Mouse (Mus musculus): ENCODE results near the gene Acap2. TPM values are rescaled to one million over a fixed set of nuclear protein-coding genes. Genes with fewer than 3 reads are reported as not detected.

Gene Acap2
- total RNA-seq, 1 experiment = 23.4 TPM

GRCm38 (mm10) chr16:31059730-31060129 lies 141.3 kb downstream of the Acap2 start:
- H3K4me3 ChIP-seq (ENCODE audit: insufficient read depth in 1 of 2, low read depth in 1 of 2, low read length in 2 of 2, poor library complexity in 1 of 2, severe bottlenecking in 1 of 2) = no peak overlapping the region
- TF ChIP-seq ZNF384 (IDR thresholded peaks at IDR 0.05; ENCODE audit: low read depth, low read length) (no peak), ZC3H11A (IDR thresholded peaks at IDR 0.05; ENCODE audit: borderline replicate concordance, low read depth, low read length) (no peak), MAFK (IDR thresholded peaks at IDR 0.05; ENCODE audit: insufficient read depth, low read depth, low read length) (no peak), CHD2 (IDR thresholded peaks at IDR 0.05; ENCODE audit: low read depth, low read length) (no peak)
- no peaks in the 10 kb centered on the region for H3K9me3 ChIP-seq (ENCODE audit: control insufficient read depth, insufficient read depth, low read depth, low read length)
- no peak for DNase-seq (ENCODE audit: low read depth, low spot score)
- H3K36me3 ChIP-seq (ENCODE audit: control insufficient read depth, insufficient read depth, low read length, poor library complexity, severe bottlenecking) = no peaks in the 10 kb centered on the region; the same call in 1 of the 2 replicates
- no peaks in the 10 kb centered on the region for H3K4me1 ChIP-seq (ENCODE audit: control insufficient read depth in 2 of 2, insufficient read depth in 2 of 2, low read length in 2 of 2, poor library complexity in 1 of 2)
- no peak overlapping the region for H3K9ac ChIP-seq (ENCODE audit: insufficient read depth, low read depth, low read length, poor library complexity, severe bottlenecking)
- in situ Hi-C loops (cut with MboI; ENCODE audit: low sequenced_read_pairs in 2 of 2, unreplicated experiment in 2 of 2) = no loop called here
- no peak overlapping the region for H3K27ac ChIP-seq (ENCODE audit: insufficient read depth, low read depth, low read length, poor library complexity, severe bottlenecking)

DNA sequence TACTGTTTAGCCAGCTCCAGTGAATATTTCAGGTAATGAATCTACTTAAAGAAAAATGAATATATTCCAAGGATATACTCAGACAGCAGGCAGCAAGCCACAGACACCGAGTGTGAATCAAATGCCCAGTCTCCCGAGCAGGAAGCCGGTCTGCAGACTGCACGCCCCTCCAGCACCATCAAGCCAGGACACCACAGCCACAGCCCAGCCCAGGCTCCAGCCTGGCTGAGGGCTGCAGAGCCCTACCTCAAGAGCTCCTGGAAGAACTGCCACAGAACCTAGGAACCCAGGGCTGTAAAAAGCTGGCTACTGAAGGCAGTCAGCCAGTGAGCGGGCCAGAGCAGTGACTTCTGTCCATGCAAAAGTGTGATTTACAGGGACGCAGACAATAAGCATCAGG lies 148.2 kb downstream of the Acap2 start:
- in situ Hi-C loops (cut with MboI; ENCODE audit: low sequenced_read_pairs in 2 of 2, unreplicated experiment in 2 of 2) = no loop called here
- H3K4me1 ChIP-seq (ENCODE audit: control insufficient read depth in 2 of 2, insufficient read depth in 2 of 2, low read length in 2 of 2, poor library complexity in 1 of 2) = 0 out of 4 replicates have a peak, but pooled peaks cover 0 to 2% of the 10 kb centered on the region in 2 experiments
- no peak overlapping the region for H3K27ac ChIP-seq (ENCODE audit: insufficient read depth, low read depth, low read length, poor library complexity, severe bottlenecking)
- no peak for TF ChIP-seq MAFK (IDR thresholded peaks at IDR 0.05; ENCODE audit: insufficient read depth, low read depth, low read length)
- TF ChIP-seq ZC3H11A (IDR thresholded peaks at IDR 0.05; ENCODE audit: borderline replicate concordance, low read depth, low read length) = no peak
- no peak for TF ChIP-seq CHD2 (IDR thresholded peaks at IDR 0.05; ENCODE audit: low read depth, low read length)
- no peak for TF ChIP-seq HCFC1 (IDR thresholded peaks at IDR 0.05; ENCODE audit: borderline replicate concordance, insufficient read depth, low read length)
- no peak for TF ChIP-seq ZNF384 (IDR thresholded peaks at IDR 0.05; ENCODE audit: low read depth, low read length)
- DNase-seq (ENCODE audit: low read depth, low spot score) = no peak
- H3K4me3 ChIP-seq (ENCODE audit: insufficient read depth in 1 of 2, low read depth in 1 of 2, low read length in 2 of 2, poor library complexity in 1 of 2, severe bottlenecking in 1 of 2) = no peak overlapping the region
- H3K9ac ChIP-seq (ENCODE audit: insufficient read depth, low read depth, low read length, poor library complexity, severe bottlenecking) = no peak overlapping the region
- H3K9me3 ChIP-seq (ENCODE audit: control insufficient read depth, insufficient read depth, low read depth, low read length) = no peaks in the 10 kb centered on the region
- H3K36me3 ChIP-seq (ENCODE audit: control insufficient read depth, insufficient read depth, low read length, poor library complexity, severe bottlenecking) = no peaks in the 10 kb centered on the region; the same call in 1 of the 2 replicates

GRCm38 (mm10) chr16:31052177-31052726 lies 148.8 kb downstream of the Acap2 start:
- 0 out of 4 replicates have a peak, but pooled peaks cover 0 to 2% of the 10 kb centered on the region in 2 experiments for H3K4me1 ChIP-seq (ENCODE audit: control insufficient read depth in 2 of 2, insufficient read depth in 2 of 2, low read length in 2 of 2, poor library complexity in 1 of 2)
- H3K27ac ChIP-seq (ENCODE audit: insufficient read depth, low read depth, low read length, poor library complexity, severe bottlenecking) = no peak overlapping the region
- H3K4me3 ChIP-seq (ENCODE audit: insufficient read depth in 1 of 2, low read depth in 1 of 2, low read length in 2 of 2, poor library complexity in 1 of 2, severe bottlenecking in 1 of 2) = no peak overlapping the region
- H3K36me3 ChIP-seq (ENCODE audit: control insufficient read depth, insufficient read depth, low read length, poor library complexity, severe bottlenecking) = no peaks in the 10 kb centered on the region; the same call in 1 of the 2 replicates
- in situ Hi-C loops (cut with MboI; ENCODE audit: low sequenced_read_pairs in 2 of 2, unreplicated experiment in 2 of 2) = no loop called here
- H3K9me3 ChIP-seq (ENCODE audit: control insufficient read depth, insufficient read depth, low read depth, low read length) = no peaks in the 10 kb centered on the region
- DNase-seq (ENCODE audit: low read depth, low spot score) = no peak
- TF ChIP-seq ZC3H11A (IDR thresholded peaks at IDR 0.05; ENCODE audit: borderline replicate concordance, low read depth, low read length) = no peak
- no peak for TF ChIP-seq ZNF384 (IDR thresholded peaks at IDR 0.05; ENCODE audit: low read depth, low read length)
- TF ChIP-seq HCFC1 (IDR thresholded peaks at IDR 0.05; ENCODE audit: borderline replicate concordance, insufficient read depth, low read length) = no peak
- TF ChIP-seq CHD2 (IDR thresholded peaks at IDR 0.05; ENCODE audit: low read depth, low read length) = no peak
- TF ChIP-seq MAFK (IDR thresholded peaks at IDR 0.05; ENCODE audit: insufficient read depth, low read depth, low read length) = no peak
- no peak overlapping the region for H3K9ac ChIP-seq (ENCODE audit: insufficient read depth, low read depth, low read length, poor library complexity, severe bottlenecking)

- Histone ChIP-seq H3K9me3 (ENCODE audit: control insufficient read depth, insufficient read depth, low read depth, low read length) (no peaks in the 10 kb centered on the region), H3K4me1 (ENCODE audit: control insufficient read depth in 2 of 2, insufficient read depth in 2 of 2, low read length in 2 of 2, poor library complexity in 1 of 2) (0 out of 4 replicates have a peak, but pooled peaks cover 0 to 2% of the 10 kb centered on the region in 2 experiments), H3K27ac (ENCODE audit: insufficient read depth, low read depth, low read length, poor library complexity, severe bottlenecking) (no peak overlapping the region), H3K36me3 (ENCODE audit: control insufficient read depth, insufficient read depth, low read length, poor library complexity, severe bottlenecking) (no peaks in the 10 kb centered on the region), H3K9ac (ENCODE audit: insufficient read depth, low read depth, low read length, poor library complexity, severe bottlenecking) (no peak overlapping the region), H3K4me3 (ENCODE audit: insufficient read depth in 1 of 2, low read depth in 1 of 2, low read length in 2 of 2, poor library complexity in 1 of 2, severe bottlenecking in 1 of 2) (no peak overlapping the region)
- no peak for DNase-seq (ENCODE audit: low read depth, low spot score)
- in situ Hi-C loops (cut with MboI; ENCODE audit: low sequenced_read_pairs in 2 of 2, unreplicated experiment in 2 of 2) = no loop called here
- TF ChIP-seq CHD2 (IDR thresholded peaks at IDR 0.05; ENCODE audit: low read depth, low read length) (no peak), MAFK (IDR thresholded peaks at IDR 0.05; ENCODE audit: insufficient read depth, low read depth, low read length) (no peak), HCFC1 (IDR thresholded peaks at IDR 0.05; ENCODE audit: borderline replicate concordance, insufficient read depth, low read length) (no peak), ZNF384 (IDR thresholded peaks at IDR 0.05; ENCODE audit: low read depth, low read length) (no peak), ZC3H11A (IDR thresholded peaks at IDR 0.05; ENCODE audit: borderline replicate concordance, low read depth, low read length) (no peak)
Observed at GRCm38 (mm10) chr16:31050701-31051100, 150.3 kb downstream of the Acap2 start.
